Mouse (Mus musculus) CH12F3 (cell line): ENCODE data around the gene Uvrag.

Experiments
- in situ Hi-C: fragments of 300-500 bp; cut with MboI; formaldehyde crosslinking; loops from 2 replicates; pipeline ENCODE4 v1.14.3; 2020; ENCODE audit warnings: low sequenced_read_pairs

Uvrag gene

DNA sequence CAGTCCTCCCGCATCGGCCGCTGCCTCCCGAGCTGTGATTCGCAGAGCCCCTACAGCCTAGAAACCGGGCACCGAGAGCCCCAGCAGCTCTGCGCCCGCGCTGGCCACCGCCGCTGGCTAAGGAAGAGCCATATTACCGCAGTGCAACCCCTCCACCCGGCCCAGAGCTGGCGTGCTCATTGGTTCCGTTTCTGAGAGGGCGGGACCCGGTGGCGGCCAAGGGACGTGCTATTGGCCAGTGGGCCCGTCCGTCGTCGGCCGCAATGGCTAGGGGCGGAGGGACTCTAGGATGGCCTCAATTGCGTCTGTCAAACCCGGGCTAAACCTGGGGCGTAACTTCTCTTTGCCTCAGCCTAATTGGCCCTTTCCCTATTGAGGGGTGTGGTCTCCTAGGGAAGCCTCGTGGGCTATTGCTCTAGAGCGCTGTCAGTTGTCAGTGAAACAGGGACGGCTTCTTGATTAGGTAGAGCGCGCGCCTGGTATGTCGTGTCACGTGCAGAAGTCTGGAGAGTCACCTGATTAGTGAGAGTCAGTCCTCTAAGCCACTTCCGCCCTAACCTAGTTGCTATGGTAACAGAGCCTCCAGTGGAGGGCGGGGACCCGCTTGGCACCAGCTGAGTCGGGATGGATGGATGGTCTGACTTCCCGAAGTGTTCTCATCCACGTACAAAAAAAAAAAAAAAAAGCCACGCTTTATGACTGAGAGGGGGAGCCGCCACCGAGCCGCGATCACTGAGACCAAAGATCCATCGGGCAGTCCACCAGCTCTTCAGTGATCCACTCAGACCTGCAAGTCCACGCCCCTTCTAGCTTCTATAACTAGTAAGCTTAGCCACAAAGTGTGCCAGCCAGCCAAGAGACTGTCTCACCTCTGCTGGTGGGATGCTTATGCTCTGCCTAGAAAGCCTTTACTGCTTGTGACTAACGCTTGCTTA, at the start of gene Uvrag:
Gene Uvrag, minus strand, starts transcription at position 158 of the 935 bp plus-strand sequence.
- in situ Hi-C loops, result loop anchor here (5.0 kb wide), 1 partner anchor 34 kb away; no protein-coding TSS in a partner anchor

DNA sequence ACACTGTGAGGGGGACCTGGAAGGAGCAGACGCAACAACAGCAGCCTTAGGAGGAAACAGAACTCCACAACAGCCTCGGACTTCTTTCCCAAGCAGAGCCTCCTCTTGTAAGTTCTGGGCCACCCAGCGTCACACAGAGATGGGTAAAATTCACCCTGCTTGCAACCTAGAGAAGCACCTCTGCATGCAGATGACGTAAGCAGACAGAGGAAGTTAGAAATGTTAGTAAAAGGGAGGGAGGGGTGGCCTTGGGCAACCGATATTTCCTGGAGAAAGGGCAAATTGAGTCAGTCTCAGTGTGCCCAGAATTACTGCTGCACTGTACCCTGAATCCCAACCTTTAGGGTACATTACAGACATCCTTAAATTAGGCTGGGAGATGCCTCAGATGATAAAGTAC, 48.9 kb upstream of the Uvrag start:
- in situ Hi-C loops, result no loop called here

DNA sequence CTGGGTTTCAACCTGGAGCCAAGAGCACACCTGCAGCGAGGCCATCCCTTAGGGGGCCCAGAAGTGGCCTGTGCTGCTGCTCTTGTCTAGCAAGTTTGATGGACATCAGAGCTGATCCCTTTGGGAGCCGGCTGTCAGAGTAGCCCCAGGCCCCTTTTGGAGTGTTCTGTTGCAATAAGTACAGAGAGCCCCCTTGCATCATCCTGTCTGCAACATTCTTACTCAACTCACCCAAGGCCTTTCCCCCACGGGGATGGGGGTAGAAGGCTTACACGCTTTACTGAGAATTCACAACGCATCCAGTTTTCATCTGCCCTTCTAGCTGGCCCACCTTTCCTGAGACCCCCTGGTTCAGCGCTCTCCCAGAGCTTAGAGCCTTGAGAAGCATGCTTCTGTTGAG, 47.7 kb upstream of the Uvrag start:
- in situ Hi-C loops, result no loop called here

DNA sequence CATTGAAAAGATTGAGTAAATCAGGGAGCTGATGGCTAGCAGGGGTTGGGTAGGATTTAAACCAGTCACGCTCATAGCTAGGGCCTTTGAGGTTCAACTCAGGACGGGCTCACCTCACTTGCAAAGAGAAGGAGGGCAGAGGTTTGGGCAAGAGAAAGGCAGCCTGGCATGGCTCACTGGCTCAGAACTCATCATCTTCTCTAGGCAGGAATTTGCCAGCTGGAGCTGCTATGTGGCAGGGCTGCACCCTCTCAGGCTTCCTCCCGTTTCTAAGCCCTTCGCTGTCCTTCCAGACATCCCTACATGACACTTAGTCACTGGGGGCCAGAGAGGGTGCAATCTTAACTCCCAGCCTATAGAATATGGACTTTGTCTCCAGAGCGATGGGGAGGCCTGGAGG, 46.5 kb upstream of the Uvrag start:
- in situ Hi-C loops, result no loop called here

DNA sequence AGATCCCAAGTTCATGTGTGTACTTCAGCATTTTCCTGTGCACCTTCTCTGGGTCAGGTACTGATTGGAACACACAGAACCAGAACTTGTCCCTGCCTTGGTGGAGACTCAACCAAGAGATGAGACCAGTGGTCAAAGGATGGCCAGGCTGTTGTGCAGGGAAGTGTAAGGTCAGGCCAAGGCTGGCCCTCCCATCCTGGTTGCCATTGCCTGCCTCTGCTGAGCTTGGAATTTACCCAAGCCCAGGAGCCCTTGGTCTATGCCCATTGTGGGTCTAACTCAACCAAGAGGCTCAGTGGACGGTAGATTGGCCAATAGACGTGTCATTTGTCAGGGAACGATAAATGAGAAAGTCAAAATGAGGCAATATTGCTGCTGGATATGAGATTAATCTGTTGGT, 44.5 kb upstream of the Uvrag start:
- in situ Hi-C loops, result no loop called here

DNA sequence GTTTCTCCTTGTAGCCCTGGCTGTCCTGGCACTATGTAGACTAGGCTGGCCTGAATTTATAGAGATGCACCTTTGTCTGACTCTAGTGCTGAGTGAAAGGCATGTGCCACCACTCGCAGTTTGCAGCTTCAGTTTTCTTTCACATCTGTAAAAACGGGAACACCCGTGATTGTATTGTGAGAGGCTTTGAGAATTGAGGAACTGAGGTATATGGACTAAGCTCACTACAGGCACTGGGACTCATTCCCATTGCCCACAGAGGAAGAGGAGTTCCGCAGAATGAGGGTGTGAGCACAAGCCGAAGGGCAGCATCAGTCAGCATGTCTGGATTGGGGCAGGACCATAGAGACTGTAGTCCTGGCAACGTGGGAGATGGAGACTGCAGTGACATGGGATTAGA, 42.8 kb upstream of the Uvrag start:
- in situ Hi-C loops, result no loop called here

DNA sequence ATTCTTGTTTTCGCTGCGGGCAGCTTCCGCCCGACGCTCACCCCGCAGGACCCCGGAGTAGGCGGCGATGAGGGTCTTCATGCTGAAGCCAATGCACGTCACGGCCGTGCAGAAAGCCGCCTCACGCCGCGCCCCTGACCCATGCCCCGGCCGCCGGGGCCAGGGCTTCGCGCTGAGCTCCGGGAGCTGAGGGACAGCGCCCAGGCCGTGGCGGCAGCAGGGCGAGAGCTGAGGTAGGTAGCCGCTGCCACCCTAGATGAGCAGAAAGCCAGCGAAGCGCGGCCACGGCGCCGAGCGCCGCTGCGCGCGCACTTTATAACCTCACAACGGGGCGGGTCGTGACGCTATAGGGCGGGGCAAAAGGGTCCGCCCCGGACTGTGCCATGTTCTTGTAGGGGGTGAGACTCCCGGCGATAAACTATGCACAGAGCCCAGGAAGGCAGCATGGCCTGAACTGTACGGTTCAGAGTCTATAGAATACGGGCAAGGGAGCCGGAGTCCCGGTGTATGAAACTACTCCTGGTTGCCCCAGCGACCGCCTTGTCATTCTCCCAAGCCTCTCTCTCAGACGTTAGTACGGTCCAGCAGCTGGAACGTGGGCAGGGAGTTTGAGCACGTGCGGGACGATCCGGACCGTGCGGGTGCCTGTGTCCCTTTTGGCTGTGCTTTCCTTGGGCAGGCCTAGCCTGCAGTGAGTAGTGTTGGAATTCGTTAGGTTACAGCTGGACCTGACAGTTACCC, 41.7 kb upstream of the Uvrag start, which contains the start of gene Dgat2:
Gene Dgat2, minus strand, starts transcription at position 288 of the 741 bp plus-strand sequence.
- in situ Hi-C loops, result no loop called here

DNA sequence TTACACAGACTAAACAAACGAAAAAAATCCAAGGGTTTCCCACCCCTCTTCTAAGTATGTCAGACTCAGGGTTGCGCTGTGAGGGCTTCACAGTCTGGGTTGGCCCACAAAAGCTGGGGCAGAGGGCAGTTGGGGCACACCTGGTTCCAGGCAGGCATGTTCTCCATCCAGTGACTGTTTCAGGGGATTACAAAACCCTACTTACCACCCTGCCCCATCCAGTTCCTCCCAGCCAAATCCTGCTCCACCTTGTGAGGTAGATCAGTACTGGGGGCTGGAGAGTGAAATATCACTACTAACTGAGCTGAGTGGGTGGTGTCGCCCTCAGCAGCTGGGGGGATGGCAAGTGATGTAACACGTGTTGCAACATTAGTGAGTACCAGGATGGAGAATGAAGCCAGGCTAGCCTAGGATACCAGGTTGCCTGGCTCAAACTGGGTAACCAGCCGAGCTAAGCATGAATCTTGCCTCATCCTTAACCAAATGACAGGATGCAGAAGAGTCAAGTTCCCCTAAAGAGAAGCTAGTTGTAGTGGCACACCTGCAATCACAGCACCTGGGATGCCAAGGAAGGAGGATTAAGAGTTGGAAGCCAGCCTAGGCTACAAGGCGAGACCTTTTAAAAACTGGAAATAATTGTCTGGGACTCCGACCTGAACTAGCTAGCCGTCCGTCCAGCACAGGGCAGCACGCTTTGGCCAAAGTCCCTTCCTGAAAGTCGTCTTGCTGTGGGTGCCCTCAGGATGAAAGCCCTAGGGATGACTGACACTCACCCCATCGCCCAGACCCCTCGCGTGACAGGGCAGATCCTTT, 40.9 kb upstream of the Uvrag start:
- in situ Hi-C loops, result no loop called here

DNA sequence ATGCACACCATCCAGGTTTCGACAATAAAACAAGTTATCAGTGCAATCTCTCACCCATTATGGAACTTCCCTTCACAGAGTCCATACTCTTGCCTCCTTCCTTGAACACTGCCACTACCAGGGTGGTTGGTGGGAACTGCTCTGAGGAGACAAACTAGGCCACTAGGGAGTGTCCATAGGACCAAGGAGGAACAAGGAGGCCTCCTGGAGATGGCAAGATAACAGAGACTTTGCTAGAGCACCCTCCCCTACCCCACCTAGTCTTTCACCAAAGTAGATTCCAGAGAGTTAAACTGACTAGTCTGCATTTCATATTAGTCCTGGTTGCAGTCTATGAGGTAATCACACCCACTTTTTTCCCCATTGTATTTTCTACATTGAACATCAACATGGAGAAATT, 39.2 kb upstream of the Uvrag start:
- in situ Hi-C loops, result no loop called here

DNA sequence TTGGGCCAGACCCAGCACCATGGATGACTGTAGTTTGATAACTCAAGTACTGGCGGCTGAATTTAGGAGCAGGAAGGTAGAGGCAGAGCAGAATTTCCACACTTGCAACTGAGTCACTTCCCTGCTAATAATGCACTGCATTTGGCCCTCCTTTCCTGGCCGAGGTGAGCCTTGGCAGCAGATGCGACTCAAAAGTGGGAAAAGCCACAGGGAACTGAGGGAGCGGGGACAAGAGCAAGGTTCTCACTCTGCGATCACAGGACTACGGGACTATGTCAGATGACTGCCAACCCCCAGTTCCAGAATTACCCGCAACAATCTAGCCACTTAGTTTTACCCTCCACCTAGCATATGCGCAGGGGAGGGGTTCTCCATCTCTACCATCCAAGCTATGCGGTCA, 38.3 kb upstream of the Uvrag start:
- in situ Hi-C loops, result no loop called here

DNA sequence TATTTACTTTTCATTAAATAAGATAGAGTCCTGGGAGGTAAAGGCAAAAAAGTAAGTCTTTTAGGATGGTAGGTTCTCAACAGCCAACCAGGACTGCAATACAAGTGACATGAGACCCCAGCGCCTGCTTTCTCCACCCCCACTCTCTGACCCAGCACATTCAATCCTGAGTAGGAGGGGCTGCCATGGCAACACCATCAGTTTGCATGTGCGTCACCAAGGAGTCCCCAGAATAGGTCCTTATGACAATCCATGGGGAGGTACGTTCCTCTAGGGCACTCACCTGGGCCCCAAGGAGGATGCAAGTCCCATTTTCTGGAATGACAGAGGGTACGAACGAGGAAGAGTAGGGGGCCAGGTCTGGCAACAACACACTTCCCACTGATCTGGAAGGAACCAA, 36.4 kb upstream of the Uvrag start:
- in situ Hi-C loops, result no loop called here

DNA sequence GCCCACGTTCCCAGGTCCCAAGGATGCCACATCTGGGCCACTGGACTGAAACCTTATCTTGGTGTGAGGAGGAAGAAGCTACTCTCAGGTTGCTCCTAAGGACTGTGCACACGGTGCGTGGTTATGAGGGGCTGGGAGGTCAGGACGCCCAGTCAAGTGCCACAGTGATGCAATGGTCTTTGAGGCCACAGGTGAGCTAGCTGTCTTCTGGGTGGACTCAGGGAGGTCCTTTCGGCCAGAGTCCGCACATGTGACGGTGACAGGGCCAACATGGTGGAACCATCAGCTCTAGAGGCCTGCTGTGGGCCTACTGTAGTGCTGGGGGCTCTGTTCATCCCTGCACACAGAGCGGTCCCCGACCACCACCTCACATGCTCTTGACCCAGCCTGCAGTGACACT, 34.7 kb upstream of the Uvrag start:
- in situ Hi-C loops, result no loop called here

DNA sequence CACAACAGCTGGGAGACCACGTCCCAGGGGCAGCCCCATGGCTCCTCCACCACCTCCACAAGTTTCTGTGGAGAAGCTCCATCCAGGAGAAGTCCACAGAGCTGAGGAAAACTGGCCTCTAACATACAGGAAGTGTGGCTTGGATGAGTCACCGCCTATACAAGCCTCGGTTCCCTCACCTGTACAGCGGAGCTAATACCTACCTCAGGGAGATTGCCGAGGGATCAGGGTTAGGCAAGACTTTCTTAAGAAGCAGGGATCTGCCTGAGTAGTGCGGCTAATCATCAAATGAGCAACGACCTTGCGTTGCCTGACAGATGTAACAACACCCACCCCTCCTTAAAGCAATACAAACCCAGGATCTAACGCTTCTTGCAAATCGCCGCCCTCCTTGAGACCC, 34.2 kb upstream of the Uvrag start:
- in situ Hi-C loops, result no loop called here

DNA sequence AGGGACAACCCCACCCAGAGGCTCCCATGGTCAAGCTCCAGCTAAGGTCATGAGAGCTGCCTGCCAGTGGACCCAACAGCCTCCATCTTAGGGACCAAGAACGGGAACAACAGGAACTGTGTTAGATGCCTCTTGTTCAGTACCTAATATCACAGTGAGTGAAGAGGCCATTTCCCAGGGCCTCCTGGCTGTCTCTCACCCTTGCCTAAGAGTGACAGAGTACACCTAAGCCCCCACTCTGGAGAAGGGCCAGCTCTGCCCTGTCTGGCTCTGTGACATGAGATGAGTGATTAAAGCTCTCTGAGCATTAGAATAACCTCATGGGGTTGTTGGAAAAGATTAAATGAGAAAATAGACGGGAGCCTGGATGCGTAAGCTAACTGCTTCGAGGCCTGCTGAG, 33.1 kb upstream of the Uvrag start:
- in situ Hi-C loops, result no loop called here

DNA sequence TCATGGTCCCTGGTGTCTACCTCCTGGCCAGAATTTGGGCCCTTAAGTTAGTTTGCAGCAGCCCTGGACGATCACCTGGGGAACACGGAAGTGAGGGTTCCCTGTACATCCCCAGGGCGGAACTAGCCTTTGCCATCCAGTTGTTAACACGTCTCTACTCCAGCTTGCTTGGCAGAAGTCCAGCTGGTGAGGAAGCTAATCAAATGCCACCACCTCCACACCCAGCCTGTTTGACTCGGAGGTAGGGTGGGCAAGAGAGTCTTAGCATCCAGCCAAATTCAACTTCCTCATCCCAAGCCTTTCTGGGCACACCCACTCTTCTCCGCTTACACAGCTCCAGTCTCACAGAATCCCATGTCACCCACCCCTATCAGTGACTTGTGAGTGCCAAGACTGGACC, 32.0 kb upstream of the Uvrag start:
- in situ Hi-C loops, result no loop called here

DNA sequence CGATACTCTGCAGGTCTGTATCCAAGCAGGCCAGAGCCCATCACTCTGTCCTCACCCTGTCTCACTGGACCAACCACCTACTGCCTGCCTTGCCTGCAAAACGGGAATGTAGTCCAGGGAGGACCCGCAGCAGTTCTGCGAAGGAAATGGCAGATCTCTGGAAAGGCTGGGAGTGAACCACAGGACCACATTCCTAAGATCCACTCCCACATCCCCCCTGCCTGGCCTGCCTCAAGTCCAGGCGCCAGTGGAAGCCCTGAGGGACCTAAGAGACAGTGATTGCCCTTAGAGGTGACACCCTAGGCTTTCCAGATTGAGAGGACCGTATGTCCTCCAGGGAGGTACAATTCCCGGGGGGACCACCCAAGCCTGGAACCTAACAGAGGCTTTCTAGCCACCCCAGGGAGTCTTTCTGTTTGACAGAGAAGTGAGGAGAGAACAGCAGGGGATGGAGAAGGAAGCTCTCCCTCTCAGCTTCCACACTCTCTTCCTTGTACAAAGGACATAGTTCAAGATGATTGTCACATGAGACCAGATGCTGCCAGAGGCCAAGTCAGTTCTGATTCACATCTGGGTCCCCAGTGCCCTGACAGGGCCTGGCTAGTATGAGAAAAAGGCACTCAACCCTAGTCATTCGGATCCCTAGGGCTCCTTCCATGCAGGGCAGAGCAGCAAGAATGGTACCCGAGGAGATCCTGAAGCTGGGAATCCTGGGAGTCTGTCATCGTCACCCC, 31.0 kb upstream of the Uvrag start:
- in situ Hi-C loops, result no loop called here

DNA sequence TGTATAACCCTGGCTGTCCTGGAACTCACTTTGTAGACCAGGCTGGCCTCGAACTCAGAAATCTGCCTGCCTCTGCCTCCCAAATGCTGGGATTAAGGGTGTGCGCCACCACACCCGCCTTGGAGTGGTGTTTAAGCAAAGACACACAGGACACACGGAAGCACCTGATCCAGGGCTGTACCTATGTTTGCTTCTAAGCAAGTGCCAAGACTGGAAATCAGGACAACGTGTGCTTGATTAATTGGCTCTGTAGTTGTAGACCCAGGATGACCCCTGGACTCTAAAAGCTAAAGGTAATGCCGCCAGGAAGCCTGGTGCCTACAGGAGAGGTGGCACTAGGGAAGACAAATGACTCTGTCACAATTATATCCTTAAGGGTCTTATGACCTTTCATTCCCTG, 29.6 kb upstream of the Uvrag start:
- in situ Hi-C loops, result no loop called here

DNA sequence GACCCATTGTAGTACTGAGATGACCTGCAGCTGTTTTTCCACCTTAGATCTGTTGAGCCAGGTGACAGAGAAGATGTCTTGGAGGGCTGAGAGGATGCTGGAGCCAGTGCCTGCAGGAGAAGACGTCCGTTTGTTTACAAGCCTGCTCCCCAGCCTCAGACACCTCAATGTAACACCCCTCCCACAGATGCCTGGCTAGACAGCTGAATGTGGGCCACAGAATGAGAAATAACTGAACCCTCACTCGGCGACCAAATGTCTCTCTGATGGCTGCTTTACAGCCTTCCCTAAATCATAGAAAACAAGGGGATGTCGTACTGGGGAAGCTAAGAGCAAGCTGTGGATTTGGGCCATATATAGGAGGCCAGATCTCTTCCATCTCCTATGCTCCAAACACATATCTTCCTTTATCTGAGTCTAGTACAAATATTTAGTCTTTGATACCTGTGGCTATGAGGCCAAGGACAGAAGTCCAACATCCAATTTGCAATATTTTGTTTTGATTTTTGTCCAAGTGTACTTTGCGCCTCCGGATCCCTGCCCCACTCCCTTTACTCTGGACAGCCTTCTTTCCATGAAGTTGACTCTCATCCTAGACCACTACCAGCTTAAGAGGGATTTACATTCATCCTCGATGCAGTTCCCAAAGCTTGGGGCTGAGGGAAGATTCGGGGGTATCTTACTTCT, 28.9 kb upstream of the Uvrag start:
- in situ Hi-C loops, result no loop called here

DNA sequence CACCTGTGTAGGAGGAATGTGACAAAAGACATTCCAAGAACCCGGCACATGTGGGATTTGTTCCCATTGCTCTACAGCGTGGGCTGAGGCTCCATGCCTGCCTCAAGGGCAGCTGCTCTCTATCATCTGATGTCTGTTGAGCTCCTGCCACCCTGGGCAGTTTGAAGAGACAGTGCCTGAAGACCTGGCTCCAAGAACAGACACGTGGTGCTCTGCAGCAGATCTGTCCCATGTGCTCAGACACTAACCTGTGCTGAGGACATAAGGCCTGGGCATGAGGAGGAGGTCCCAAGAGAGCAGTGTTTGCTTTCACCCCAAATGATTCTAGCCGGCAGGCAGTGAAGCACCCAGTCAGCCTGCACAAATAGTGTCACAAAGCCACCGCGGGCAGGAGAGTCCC, 27.8 kb upstream of the Uvrag start:
- in situ Hi-C loops, result no loop called here

DNA sequence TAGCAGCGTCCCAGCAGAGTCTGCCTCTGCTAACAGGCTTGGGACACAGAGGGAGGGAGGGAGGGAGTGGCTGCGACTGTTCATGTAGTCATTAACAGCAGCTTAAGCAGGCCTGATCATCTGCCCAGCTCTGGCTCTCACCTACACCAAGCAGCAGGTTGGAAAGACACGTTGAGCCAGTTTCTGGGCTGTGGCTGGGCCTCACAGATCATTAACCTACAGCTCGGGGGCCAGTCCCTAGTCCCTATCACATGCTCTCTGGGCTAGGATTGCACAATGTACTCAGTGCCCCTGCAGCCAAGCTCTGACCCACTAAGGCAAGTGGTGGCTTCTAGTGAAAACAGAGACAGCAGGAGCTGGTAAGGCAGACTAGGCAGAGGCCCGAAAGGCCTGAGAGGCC, 27.0 kb upstream of the Uvrag start:
- in situ Hi-C loops, result no loop called here
